Mouse (Mus musculus): Measurements from ENCODE around the gene Acacb.

DNA sequence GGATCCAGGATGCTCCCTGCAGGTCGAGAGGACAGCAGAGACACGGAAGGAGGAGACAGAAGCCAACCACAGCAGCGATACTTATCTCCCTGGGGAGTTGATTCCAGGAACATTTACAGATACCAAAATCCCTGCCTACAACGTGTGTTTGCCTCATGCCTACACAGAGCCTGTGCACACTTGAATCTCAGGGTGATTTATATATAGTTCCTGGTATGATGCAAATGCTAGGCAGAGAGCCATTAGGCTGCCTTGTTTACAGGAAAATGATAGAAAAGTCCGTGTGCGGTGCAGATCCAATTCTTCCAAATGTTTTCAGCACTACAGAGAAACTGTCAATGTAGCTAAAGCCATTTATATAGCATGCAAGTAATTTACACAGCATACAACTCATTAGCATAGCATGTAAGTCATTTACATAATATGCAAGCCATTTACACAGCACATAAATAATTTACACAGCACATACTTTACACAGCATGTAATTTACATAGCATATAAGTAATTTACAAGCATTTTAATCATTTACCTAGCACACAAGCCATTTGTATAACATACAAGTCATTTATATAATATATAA, 16.9 kb downstream of the Acacb start:
- TF ChIP-seq GATA1 (IDR thresholded peaks at IDR 0.05; ENCODE audit: borderline replicate concordance, low read length) (no peak), FLI1 (IDR thresholded peaks at IDR 0.05; ENCODE audit: low read length) (no peak)
